Mouse (Mus musculus) lung, postnatal 0 days (tissue): ENCODE measurements around the gene Insl5.

Experiments used
- CTCF ChIP-seq: IDR thresholded peaks from 2 replicates; pipeline ENCODE4 v1.5.1; 2016; ENCODE audit warnings: antibody characterized with exemption, mild to moderate bottlenecking
- EP300 ChIP-seq: IDR thresholded peaks from 2 replicates; pipeline ENCODE4 v1.6.1; 2016; ENCODE audit warnings: antibody characterized with exemption, mild to moderate bottlenecking, control low read depth

DNA sequence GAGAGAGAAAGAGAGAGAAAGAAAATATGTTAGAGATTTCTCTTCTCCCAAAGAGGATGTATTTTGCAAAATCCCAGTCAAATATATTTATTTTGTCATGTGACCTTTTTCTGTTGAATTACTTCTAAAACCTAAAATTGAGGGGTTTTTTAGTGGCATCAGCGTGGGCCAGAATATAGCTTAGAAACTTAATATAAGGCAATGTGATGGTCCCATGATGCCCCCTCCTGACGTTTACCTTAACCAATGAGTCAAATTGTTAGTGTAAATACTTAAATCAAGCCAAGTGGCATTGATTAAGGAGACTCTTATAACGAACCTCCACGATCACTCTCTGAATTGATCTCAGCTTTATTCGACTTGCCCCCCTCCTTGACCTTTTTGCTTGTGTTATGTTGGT is 52.5 kb downstream of the Insl5 start:
- TF ChIP-seq CTCF (no peak), EP300 (no peak)
